Mouse (Mus musculus): Measurements from ENCODE around the gene Numbl.

DNA sequence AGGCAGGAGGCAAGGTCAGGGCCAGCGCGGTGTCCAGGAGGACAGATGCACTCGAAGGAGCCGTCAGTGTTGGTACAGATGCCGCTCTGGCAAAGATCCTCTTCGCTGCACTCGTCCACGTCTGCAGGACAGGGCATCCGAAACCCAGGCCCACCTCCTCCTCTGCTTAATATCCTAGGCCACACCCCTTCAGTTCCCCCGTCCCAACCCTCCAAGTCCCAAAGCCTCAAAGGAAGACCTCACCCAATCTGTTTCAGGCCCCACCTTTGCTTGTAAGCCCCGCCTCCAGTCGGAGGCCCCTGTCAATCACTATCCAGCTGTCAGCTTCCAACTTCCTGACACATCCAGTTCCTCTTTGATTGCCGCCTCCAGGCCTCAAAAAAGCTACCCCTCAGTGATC, 64.1 kb downstream of the Numbl start:
- TF ChIP-seq FOSL1 (IDR thresholded peaks at IDR 0.05; ENCODE audit: insufficient read depth, low read length, poor library complexity, severe bottlenecking) (no peak), CTCF (IDR thresholded peaks at IDR 0.05; ENCODE audit: control insufficient read depth, insufficient read depth, insufficient read length) (no peak), MYOD1 (IDR thresholded peaks at IDR 0.05; ENCODE audit: control insufficient read depth, insufficient read length, low read depth) (no peak), MAX (IDR thresholded peaks at IDR 0.05) (no peak), CEBPB (IDR thresholded peaks at IDR 0.05; ENCODE audit: low read depth) (no peak), USF1 (IDR thresholded peaks at IDR 0.05; ENCODE audit: low read depth) (no peak)
